Mouse (Mus musculus) CH12.LX (cell line): ENCODE results near the gene Fgd6.

Experiments used
- CHD2 ChIP-seq: IDR thresholded peaks from 2 replicates; pipeline ENCODE4 v1.6.1; 2011; ENCODE audit warnings: low read length, improper control_type of control experiment
- CTCF ChIP-seq, 2 experiments: IDR thresholded peaks in 1 of 2; conservative IDR thresholded peaks in 1 of 2; 2 replicates each; pipeline ENCODE4 v1.5.1; 2011 to 2012; ENCODE audit warnings: low read depth in 2 of 2, low read length in 2 of 2, improper control_type of control experiment in 1 of 2, inconsistent platforms in 1 of 2, mild to moderate bottlenecking in 1 of 2, moderate library complexity in 1 of 2
- IRF4 ChIP-seq: IDR thresholded peaks from 2 replicates; pipeline ENCODE4 v1.6.1; 2014; ENCODE audit warnings: low read depth, mild to moderate bottlenecking, inconsistent platforms, low read length, improper control_type of control experiment
- MAX ChIP-seq: IDR thresholded peaks from 2 replicates; pipeline ENCODE4 v1.6.1; 2011; ENCODE audit warnings: low read length, improper control_type of control experiment
- NELFE ChIP-seq: IDR thresholded peaks from 2 replicates; pipeline ENCODE4 v1.6.1; 2011; ENCODE audit warnings: low read depth, low read length, improper control_type of control experiment
- TCF12 ChIP-seq: IDR thresholded peaks from 2 replicates; pipeline ENCODE4 v1.6.1; 2014; ENCODE audit warnings: low read depth, mild to moderate bottlenecking, inconsistent platforms, low read length, improper control_type of control experiment
- USF1 ChIP-seq: IDR thresholded peaks from 2 replicates; pipeline ENCODE4 v1.6.1; 2014; ENCODE audit warnings: low read depth, mild to moderate bottlenecking, inconsistent platforms, low read length, improper control_type of control experiment
- ZC3H11A ChIP-seq: IDR thresholded peaks from 2 replicates; pipeline ENCODE4 v1.6.1; 2012; ENCODE audit warnings: low read depth, mild to moderate bottlenecking, inconsistent platforms, low read length, improper control_type of control experiment
- ZMIZ1 ChIP-seq: IDR thresholded peaks from 2 replicates; pipeline ENCODE4 v1.6.1; 2012; ENCODE audit warnings: low read depth, mild to moderate bottlenecking, inconsistent platforms, low read length, improper control_type of control experiment

DNA sequence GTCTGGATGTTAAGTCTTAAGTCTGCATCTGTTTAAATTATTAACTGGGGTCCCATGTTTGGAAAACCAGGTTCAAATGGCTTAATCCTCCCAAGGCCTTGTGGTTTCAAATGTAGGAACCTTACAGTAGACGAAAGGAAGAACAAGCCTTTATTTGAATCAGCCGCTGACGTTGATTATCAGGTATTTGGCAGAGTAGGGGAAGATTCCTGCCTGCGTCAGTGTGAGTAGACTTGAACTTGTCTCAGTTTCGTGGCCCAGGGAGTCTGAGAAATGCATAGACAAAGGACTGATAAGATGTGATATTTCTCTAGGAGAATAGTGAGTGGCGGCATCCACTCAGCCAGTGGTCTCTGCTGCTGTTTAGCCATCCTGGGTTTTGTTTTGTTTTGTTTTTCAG, 73.0 kb downstream of the Fgd6 start:
- TF ChIP-seq USF1 = no peak
- TF ChIP-seq ZMIZ1 = no peak
- no peak for TF ChIP-seq CTCF (conservative IDR thresholded peaks at IDR 0.05 in 1 of 2, IDR thresholded peaks at IDR 0.05 in 1 of 2; ENCODE audit: low read depth in 2 of 2, low read length in 2 of 2)
- TF ChIP-seq MAX = no peak
- TF ChIP-seq NELFE = no peak
- no peak for TF ChIP-seq TCF12
- no peak for TF ChIP-seq ZC3H11A
- no peak for TF ChIP-seq CHD2
- TF ChIP-seq IRF4 = no peak
